Mouse (Mus musculus) heart, postnatal 0 days (tissue): ENCODE results near the gene Krt80. TPM values are rescaled to one million over a fixed set of nuclear protein-coding genes. Genes with fewer than 3 reads are reported as not detected.

ENCODE experiments used
- ATAC-seq: fragments of 200-750 bp; cut with Nextera tagmentation; 2 replicates; pipeline ENCODE4 v1.8.0; 2017; ENCODE audit warnings: low read depth, moderate number of reproducible peaks, moderate library complexity; ENCODE audit not compliant: insufficient read depth
- DNase-seq: peaks from one replicate; pipeline ENCODE4 v3.0.0-alpha.2; 2016; ENCODE audit warnings: low spot score
- H3K27ac ChIP-seq: fragments of 300-500 bp; sonication (generic); 2 replicates; pipeline ENCODE4 v1.5.1; 2014; ENCODE audit warnings: low read depth, mild to moderate bottlenecking
- H3K27me3 ChIP-seq: fragments of 300-500 bp; sonication (generic); 2 replicates; pipeline ENCODE4 v1.6.1; 2014; ENCODE audit warnings: low read length, mixed read lengths; ENCODE audit not compliant: control insufficient read depth, insufficient read depth
- H3K36me3 ChIP-seq: fragments of 300-500 bp; sonication (generic); replicated peaks from 2 replicates; pipeline ENCODE4 v1.6.1; 2014; ENCODE audit warnings: low read length, mixed read lengths; ENCODE audit not compliant: control insufficient read depth, insufficient read depth
- H3K4me1 ChIP-seq: fragments of 300-500 bp; sonication (generic); 2 replicates; pipeline ENCODE4 v1.6.1; 2014; ENCODE audit warnings: antibody characterized with exemption; ENCODE audit not compliant: control insufficient read depth, insufficient read depth
- H3K4me2 ChIP-seq: fragments of 300-500 bp; sonication (generic); 2 replicates; pipeline ENCODE4 v1.6.1; 2014; ENCODE audit warnings: low read depth, mild to moderate bottlenecking, low read length, moderate library complexity
- H3K4me3 ChIP-seq: fragments of 300-500 bp; sonication (generic); 2 replicates; pipeline ENCODE4 v1.5.1; 2014; ENCODE audit warnings: low read depth, low read length
- H3K9ac ChIP-seq: fragments of 300-500 bp; sonication (generic); replicated peaks from 2 replicates; pipeline ENCODE4 v1.6.1; 2014; ENCODE audit warnings: low read depth, low read length, mixed read lengths
- H3K9me3 ChIP-seq: fragments of 300-500 bp; sonication (generic); replicated peaks from 2 replicates; pipeline ENCODE4 v1.6.1; 2016; ENCODE audit warnings: low read length; ENCODE audit not compliant: control insufficient read depth
- CTCF ChIP-seq: IDR thresholded peaks from 2 replicates; pipeline ENCODE4 v1.5.1; 2016; ENCODE audit warnings: antibody characterized with exemption, control low read depth, low read depth
- EP300 ChIP-seq: IDR thresholded peaks from 2 replicates; pipeline ENCODE4 v1.6.1; 2016; ENCODE audit warnings: antibody characterized with exemption, low read depth
- WGBS: fragments of 180-500 bp; shearing (Covaris S2); extraction: QIAGEN DNeasy Blood & Tissue Kit; methylation state at CpG from one replicate; pipeline ENCODE4 v1.1.7; 2014; 5-methylcytosine and 5-hydroxymethylcytosine counted together
- polyA plus RNA-seq: library from polyadenylated mRNA; unstranded; fragments of >200 nt; fragmentation: Nextera tagmentation; extraction: Ambion mirVana; gene quantifications from 2 replicates; pipeline ENCODE4 v1.2.1, GENCODE M21; 2015
- total RNA-seq: library from RNA; depleted of rRNA; stranded (reverse); fragments of >200 nt; gene quantifications from 2 replicates; pipeline ENCODE4 v1.2.3, GENCODE M21; 2014; ENCODE audit warnings: low replicate concordance

Gene Krt80
- total and polyA plus RNA-seq, 2 experiments from 2014 or later = 2.2 to 5.9 TPM

- ATAC-seq (peak; percentile 28), DNase-seq (no peak)
- H3K27me3 ChIP-seq = no peaks in the 10 kb centered on the region
- no peak overlapping the region for H3K9ac ChIP-seq
- no peaks in the 10 kb centered on the region for H3K36me3 ChIP-seq
- no peak overlapping the region for H3K4me3 ChIP-seq
- no peak for TF ChIP-seq EP300
- no peak for TF ChIP-seq CTCF
- H3K9me3 ChIP-seq = no peaks in the 10 kb centered on the region
- WGBS = 39% methylated on average over 24 of the region's 24 CpGs
- H3K4me2 ChIP-seq = peak overlapping the region; percentile 24; the same call in 1 of the 2 replicates
- H3K4me1 ChIP-seq = no peaks in the 10 kb centered on the region
- H3K27ac ChIP-seq = peak overlapping the region; percentile 48
These were observed 33.3 kb downstream of the Krt80 start for GRCm38 (mm10) chr15:101336474-101337174.

GRCm38 (mm10) chr15:101333648-101334047, 36.3 kb downstream of the Krt80 start:
- Histone ChIP-seq H3K9me3 (no peaks in the 10 kb centered on the region), H3K27me3 (no peaks in the 10 kb centered on the region), H3K4me3 (no peak overlapping the region), H3K27ac (no peak overlapping the region), H3K4me1 (no peaks in the 10 kb centered on the region), H3K9ac (no peak overlapping the region), H3K36me3 (no peaks in the 10 kb centered on the region), H3K4me2 (no peak overlapping the region)
- TF ChIP-seq EP300 = no peak
- no peak for TF ChIP-seq CTCF
- DNase-seq (no peak), ATAC-seq (no peak)
- WGBS = 61% methylated on average over 4 of the region's 4 CpGs

- no peaks in the 10 kb centered on the region for H3K9me3 ChIP-seq
- WGBS = 22% methylated on average over 1 of the region's 1 CpGs
- TF ChIP-seq CTCF (no peak), EP300 (no peak)
- no peaks in the 10 kb centered on the region for H3K27me3 ChIP-seq
- no peaks in the 10 kb centered on the region for H3K4me1 ChIP-seq
- ATAC-seq (no peak), DNase-seq (no peak)
- H3K27ac ChIP-seq = no peak overlapping the region
- H3K4me2 ChIP-seq = no peak overlapping the region
- H3K9ac ChIP-seq = no peak overlapping the region
- H3K4me3 ChIP-seq = no peak overlapping the region
- no peaks in the 10 kb centered on the region for H3K36me3 ChIP-seq
These were observed 36.8 kb downstream of the Krt80 start for GRCm38 (mm10) chr15:101333165-101333564.

GRCm38 (mm10) chr15:101332370-101332769, 37.6 kb downstream of the Krt80 start:
- Histone ChIP-seq H3K27ac (no peak overlapping the region), H3K4me1 (no peaks in the 10 kb centered on the region), H3K9ac (no peak overlapping the region), H3K4me3 (no peak overlapping the region), H3K9me3 (no peaks in the 10 kb centered on the region), H3K27me3 (no peaks in the 10 kb centered on the region), H3K4me2 (no peak overlapping the region), H3K36me3 (no peaks in the 10 kb centered on the region)
- no peak for DNase-seq
- 55% methylated on average over 4 of the region's 4 CpGs for WGBS
- TF ChIP-seq EP300 (no peak), CTCF (no peak)
- ATAC-seq = no peak

GRCm38 (mm10) chr15:101331090-101331489, 38.9 kb downstream of the Krt80 start:
- Histone ChIP-seq H3K9me3 (no peaks in the 10 kb centered on the region), H3K4me2 (no peak overlapping the region), H3K36me3 (no peaks in the 10 kb centered on the region), H3K27me3 (no peaks in the 10 kb centered on the region), H3K4me1 (no peaks in the 10 kb centered on the region), H3K27ac (no peak overlapping the region), H3K9ac (no peak overlapping the region), H3K4me3 (no peak overlapping the region)
- DNase-seq = no peak
- ATAC-seq = no peak
- TF ChIP-seq CTCF = no peak
- TF ChIP-seq EP300 = no peak
- WGBS = 73% methylated on average over 4 of the region's 4 CpGs

- 81% methylated on average over 3 of the region's 3 CpGs for WGBS
- H3K9me3 ChIP-seq = no peaks in the 10 kb centered on the region
- H3K27ac ChIP-seq = no peak overlapping the region
- DNase-seq (no peak), ATAC-seq (0 out of 2 replicates have a peak, but pooled peaks have one; percentile 1)
- no peaks in the 10 kb centered on the region for H3K27me3 ChIP-seq
- H3K4me3 ChIP-seq = no peak overlapping the region
- H3K9ac ChIP-seq = no peak overlapping the region
- no peak overlapping the region for H3K4me2 ChIP-seq
- no peak for TF ChIP-seq CTCF
- TF ChIP-seq EP300 = no peak
- H3K4me1 ChIP-seq = no peaks in the 10 kb centered on the region
- H3K36me3 ChIP-seq = no peaks in the 10 kb centered on the region
These were observed 40.4 kb downstream of the Krt80 start for GRCm38 (mm10) chr15:101329564-101329892.
